Mouse (Mus musculus): ENCODE measurements at regions not wholly inside any gene's neighbourhood (a gene's known extent, or its start where the extent isn't known, plus 50 kb on each side); places are given as distances from the start of the nearest gene placed in this dataset.

DNA sequence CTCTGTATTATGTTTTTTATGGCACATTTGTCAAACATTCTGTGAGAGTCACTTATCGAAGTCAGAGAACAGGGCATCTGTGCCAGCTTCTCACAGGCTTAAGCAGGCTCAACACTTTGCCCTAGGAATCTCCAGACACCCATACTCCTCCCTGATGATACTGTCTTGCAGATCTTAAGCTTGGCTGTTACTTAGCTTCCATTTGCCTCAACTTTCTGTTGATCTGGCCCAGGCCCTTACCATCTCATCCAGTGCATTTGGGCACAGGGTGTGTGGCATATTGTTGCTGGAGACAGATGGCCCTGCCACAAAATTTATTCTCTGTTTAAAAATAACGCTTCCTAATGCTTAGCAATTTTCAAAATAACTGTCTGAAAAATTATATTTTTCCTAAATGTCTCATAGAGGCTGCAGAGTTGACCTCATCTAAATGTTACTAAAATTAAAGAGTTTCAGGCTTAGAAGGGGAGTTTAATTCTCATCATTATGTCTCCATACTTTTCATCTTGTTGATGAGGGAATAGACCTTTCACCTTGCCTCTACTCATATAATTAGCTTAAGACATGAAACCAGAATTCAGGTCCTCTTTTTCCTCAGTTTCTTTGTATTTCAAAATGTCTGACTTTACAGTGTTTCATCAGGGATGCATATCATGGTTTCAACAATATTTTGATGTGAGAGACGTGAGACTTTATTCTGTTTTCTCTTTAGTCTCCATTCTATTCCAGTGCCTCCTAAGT lies 276.8 kb upstream of the Cobl start:
- H3K9me3 ChIP-seq (ENCODE audit: control insufficient read depth, insufficient read depth, low read depth, low read length) = no peaks in the 10 kb centered on the region
- TF ChIP-seq ZC3H11A (IDR thresholded peaks at IDR 0.05; ENCODE audit: borderline replicate concordance, low read depth, low read length) (no peak), HCFC1 (IDR thresholded peaks at IDR 0.05; ENCODE audit: borderline replicate concordance, insufficient read depth, low read length) (no peak), ZNF384 (IDR thresholded peaks at IDR 0.05; ENCODE audit: low read depth, low read length) (no peak), CHD2 (IDR thresholded peaks at IDR 0.05; ENCODE audit: low read depth, low read length) (no peak), MAFK (IDR thresholded peaks at IDR 0.05; ENCODE audit: insufficient read depth, low read depth, low read length) (no peak)
- no peak for DNase-seq (ENCODE audit: low read depth, low spot score)
- in situ Hi-C loops (cut with MboI; ENCODE audit: low sequenced_read_pairs in 2 of 2, unreplicated experiment in 2 of 2) = no loop called here
- H3K9ac ChIP-seq (ENCODE audit: insufficient read depth, low read depth, low read length, poor library complexity, severe bottlenecking) = no peak overlapping the region
- H3K4me3 ChIP-seq (ENCODE audit: insufficient read depth in 1 of 2, low read depth in 1 of 2, low read length in 2 of 2, poor library complexity in 1 of 2, severe bottlenecking in 1 of 2) = no peak overlapping the region
- H3K27ac ChIP-seq (ENCODE audit: insufficient read depth, low read depth, low read length, poor library complexity, severe bottlenecking) = no peak overlapping the region
- no peaks in the 10 kb centered on the region for H3K4me1 ChIP-seq (ENCODE audit: control insufficient read depth in 2 of 2, insufficient read depth in 2 of 2, low read length in 2 of 2, poor library complexity in 1 of 2)
- no peaks in the 10 kb centered on the region for H3K36me3 ChIP-seq (ENCODE audit: control insufficient read depth, insufficient read depth, low read length, poor library complexity, severe bottlenecking)

- in situ Hi-C loops (cut with MboI; ENCODE audit: low sequenced_read_pairs in 2 of 2, unreplicated experiment in 2 of 2) = no loop called here
- Histone ChIP-seq H3K27ac (ENCODE audit: insufficient read depth, low read depth, low read length, poor library complexity, severe bottlenecking) (no peak overlapping the region), H3K4me1 (ENCODE audit: control insufficient read depth in 2 of 2, insufficient read depth in 2 of 2, low read length in 2 of 2, poor library complexity in 1 of 2) (no peaks in the 10 kb centered on the region), H3K9ac (ENCODE audit: insufficient read depth, low read depth, low read length, poor library complexity, severe bottlenecking) (no peak overlapping the region), H3K36me3 (ENCODE audit: control insufficient read depth, insufficient read depth, low read length, poor library complexity, severe bottlenecking) (no peaks in the 10 kb centered on the region), H3K4me3 (ENCODE audit: insufficient read depth in 1 of 2, low read depth in 1 of 2, low read length in 2 of 2, poor library complexity in 1 of 2, severe bottlenecking in 1 of 2) (no peak overlapping the region), H3K9me3 (ENCODE audit: control insufficient read depth, insufficient read depth, low read depth, low read length) (no peaks in the 10 kb centered on the region)
- no peak for TF ChIP-seq ZC3H11A (IDR thresholded peaks at IDR 0.05; ENCODE audit: borderline replicate concordance, low read depth, low read length)
- no peak for TF ChIP-seq ZNF384 (IDR thresholded peaks at IDR 0.05; ENCODE audit: low read depth, low read length)
- TF ChIP-seq CHD2 (IDR thresholded peaks at IDR 0.05; ENCODE audit: low read depth, low read length) = no peak
- no peak for TF ChIP-seq HCFC1 (IDR thresholded peaks at IDR 0.05; ENCODE audit: borderline replicate concordance, insufficient read depth, low read length)
- no peak for DNase-seq (ENCODE audit: low read depth, low spot score)
Measured at GRCm38 (mm10) chr11:12734274-12734673, 269.5 kb upstream of the Cobl start.

- in situ Hi-C loops (cut with MboI; ENCODE audit: low sequenced_read_pairs in 2 of 2, unreplicated experiment in 2 of 2) = no loop called here
- H3K4me1 ChIP-seq (ENCODE audit: control insufficient read depth in 2 of 2, insufficient read depth in 2 of 2, low read length in 2 of 2, poor library complexity in 1 of 2) = no peaks in the 10 kb centered on the region
- TF ChIP-seq ZNF384 (IDR thresholded peaks at IDR 0.05; ENCODE audit: low read depth, low read length) = no peak
- TF ChIP-seq ZC3H11A (IDR thresholded peaks at IDR 0.05; ENCODE audit: borderline replicate concordance, low read depth, low read length) = no peak
- no peak for TF ChIP-seq HCFC1 (IDR thresholded peaks at IDR 0.05; ENCODE audit: borderline replicate concordance, insufficient read depth, low read length)
- TF ChIP-seq CHD2 (IDR thresholded peaks at IDR 0.05; ENCODE audit: low read depth, low read length) = no peak
- TF ChIP-seq MAFK (IDR thresholded peaks at IDR 0.05; ENCODE audit: insufficient read depth, low read depth, low read length) = no peak
Measured at GRCm38 (mm10) chr11:12727293-12727692, 262.5 kb upstream of the Cobl start.

GRCm38 (mm10) chr11:12726492-12726891 lies 261.7 kb upstream of the Cobl start:
- no peaks in the 10 kb centered on the region for H3K36me3 ChIP-seq (ENCODE audit: control insufficient read depth, insufficient read depth, low read length, poor library complexity, severe bottlenecking)
- no peaks in the 10 kb centered on the region for H3K4me1 ChIP-seq (ENCODE audit: control insufficient read depth in 2 of 2, insufficient read depth in 2 of 2, low read length in 2 of 2, poor library complexity in 1 of 2)
- H3K9me3 ChIP-seq (ENCODE audit: control insufficient read depth, insufficient read depth, low read depth, low read length) = no peaks in the 10 kb centered on the region
- H3K9ac ChIP-seq (ENCODE audit: insufficient read depth, low read depth, low read length, poor library complexity, severe bottlenecking) = no peak overlapping the region
- H3K4me3 ChIP-seq (ENCODE audit: insufficient read depth in 1 of 2, low read depth in 1 of 2, low read length in 2 of 2, poor library complexity in 1 of 2, severe bottlenecking in 1 of 2) = no peak overlapping the region
- DNase-seq (ENCODE audit: low read depth, low spot score) = no peak
- TF ChIP-seq ZC3H11A (IDR thresholded peaks at IDR 0.05; ENCODE audit: borderline replicate concordance, low read depth, low read length) (no peak), CHD2 (IDR thresholded peaks at IDR 0.05; ENCODE audit: low read depth, low read length) (no peak), HCFC1 (IDR thresholded peaks at IDR 0.05; ENCODE audit: borderline replicate concordance, insufficient read depth, low read length) (no peak), MAFK (IDR thresholded peaks at IDR 0.05; ENCODE audit: insufficient read depth, low read depth, low read length) (no peak), ZNF384 (IDR thresholded peaks at IDR 0.05; ENCODE audit: low read depth, low read length) (no peak)
- in situ Hi-C loops (cut with MboI; ENCODE audit: low sequenced_read_pairs in 2 of 2, unreplicated experiment in 2 of 2) = no loop called here
- no peak overlapping the region for H3K27ac ChIP-seq (ENCODE audit: insufficient read depth, low read depth, low read length, poor library complexity, severe bottlenecking)

More at GRCm38 (mm10) chr11:12727293-12727692, 262.5 kb upstream of the Cobl start:
- no peak overlapping the region for H3K4me3 ChIP-seq (ENCODE audit: insufficient read depth in 1 of 2, low read depth in 1 of 2, low read length in 2 of 2, poor library complexity in 1 of 2, severe bottlenecking in 1 of 2)
- no peak overlapping the region for H3K27ac ChIP-seq (ENCODE audit: insufficient read depth, low read depth, low read length, poor library complexity, severe bottlenecking)
- H3K9me3 ChIP-seq (ENCODE audit: control insufficient read depth, insufficient read depth, low read depth, low read length) = no peaks in the 10 kb centered on the region
- no peaks in the 10 kb centered on the region for H3K36me3 ChIP-seq (ENCODE audit: control insufficient read depth, insufficient read depth, low read length, poor library complexity, severe bottlenecking)
- H3K9ac ChIP-seq (ENCODE audit: insufficient read depth, low read depth, low read length, poor library complexity, severe bottlenecking) = no peak overlapping the region
- no peak for DNase-seq (ENCODE audit: low read depth, low spot score)

Data from ES-E14 (cell line).